Mouse (Mus musculus) cerebellum, adult 18-20 months (tissue): ENCODE measurements around the gene Il18bp.
"Not testable (repeated sequence)": the region's sequence is repeated elsewhere in the genome, so short reads cannot be mapped to it uniquely, and the experiment has no call there.

Experiments used
- DNase-seq, 2 experiments: peaks; one replicate each; pipeline ENCODE4 v3.0.0; 2021

Gene Il18bp

GRCm38 (mm10) chr7:102018590-102018989 is at the start of gene Il18bp:
Gene Il18bp (minus strand): TSS chr7:102018690.
- DNase-seq, result no peak

- DNase-seq, result no peak
Observed at GRCm38 (mm10) chr7:102066363-102066762, 47.9 kb upstream of the Il18bp start.

GRCm38 (mm10) chr7:102065046-102065891 is 46.8 kb upstream of the Il18bp start, which contains the start of the genes Rnf121, Xndc1 and Xntrpc:
Gene Rnf121 (minus strand): TSS chr7:102065469.
Gene Xndc1 (plus strand): TSS chr7:102065511.
Gene Xntrpc (plus strand): TSS chr7:102065713.
- peak; percentile 93 to 96 for DNase-seq

GRCm38 (mm10) chr7:102064655-102065045 is 46.2 kb upstream of the Il18bp start:
- no peak for DNase-seq

- no peak for DNase-seq
Observed at GRCm38 (mm10) chr7:102063891-102064290, 45.4 kb upstream of the Il18bp start.

- no peak for DNase-seq
Observed at GRCm38 (mm10) chr7:102062203-102062602, 43.7 kb upstream of the Il18bp start.

GRCm38 (mm10) chr7:102061353-102061752 is 42.9 kb upstream of the Il18bp start:
- DNase-seq, result no peak

- not testable (repeated sequence) for DNase-seq
Observed at GRCm38 (mm10) chr7:102048524-102048923, 30.0 kb upstream of the Il18bp start.

GRCm38 (mm10) chr7:102042314-102042713 is 23.8 kb upstream of the Il18bp start:
- no peak for DNase-seq

GRCm38 (mm10) chr7:102037318-102037717 is 18.8 kb upstream of the Il18bp start:
- no peak for DNase-seq

GRCm38 (mm10) chr7:102035534-102035933 is 17.0 kb upstream of the Il18bp start:
- no peak for DNase-seq

- DNase-seq, result peak; percentile 34 to 36
Observed at GRCm38 (mm10) chr7:102034904-102035303, 16.4 kb upstream of the Il18bp start.

GRCm38 (mm10) chr7:102025187-102026119 is 7.0 kb upstream of the Il18bp start:
- DNase-seq, result no peak

- no peak for DNase-seq
Observed at GRCm38 (mm10) chr7:102023821-102024220, 5.3 kb upstream of the Il18bp start.

- not testable (repeated sequence) for DNase-seq
Observed at GRCm38 (mm10) chr7:102020934-102021333, 2.4 kb upstream of the Il18bp start.

- no peak for DNase-seq
Observed at GRCm38 (mm10) chr7:102019362-102019761, 872 bp upstream of the Il18bp start.

- DNase-seq, result peak in 1 of 2 experiments; percentile 33
Observed at GRCm38 (mm10) chr7:102018034-102018433, 456 bp downstream of the Il18bp start.

- DNase-seq, result no peak
Observed at GRCm38 (mm10) chr7:102017452-102017851, 1.0 kb downstream of the Il18bp start.

GRCm38 (mm10) chr7:102016936-102017335 is 1.6 kb downstream of the Il18bp start:
- DNase-seq, result no peak

- no peak for DNase-seq
Observed at GRCm38 (mm10) chr7:102014995-102015394, 3.5 kb downstream of the Il18bp start.

- DNase-seq, result no peak
Observed at GRCm38 (mm10) chr7:102013416-102013815, 5.1 kb downstream of the Il18bp start.

- peak; percentile 49 to 50 for DNase-seq
Observed at GRCm38 (mm10) chr7:102011855-102012254, 6.6 kb downstream of the Il18bp start.

GRCm38 (mm10) chr7:102006520-102006919 is 12.0 kb downstream of the Il18bp start:
- DNase-seq, result no peak
